Mouse (Mus musculus) olfactory bulb, adult 2 months (tissue): Measurements from ENCODE around the gene Tex33.

Experiments used
- CTCF ChIP-seq: fragments of 200-500 bp; IDR thresholded peaks from 2 replicates; pipeline ENCODE4 v1.5.1; 2012; ENCODE audit warnings: low read depth, mild to moderate bottlenecking, low read length, moderate library complexity; ENCODE audit not compliant: insufficient read depth
- POLR2A ChIP-seq: fragments of 200-500 bp; IDR thresholded peaks from 2 replicates; pipeline ENCODE4 v1.6.1; 2012; ENCODE audit warnings: mild to moderate bottlenecking, low read depth, low read length, moderate library complexity; ENCODE audit not compliant: insufficient read depth

DNA sequence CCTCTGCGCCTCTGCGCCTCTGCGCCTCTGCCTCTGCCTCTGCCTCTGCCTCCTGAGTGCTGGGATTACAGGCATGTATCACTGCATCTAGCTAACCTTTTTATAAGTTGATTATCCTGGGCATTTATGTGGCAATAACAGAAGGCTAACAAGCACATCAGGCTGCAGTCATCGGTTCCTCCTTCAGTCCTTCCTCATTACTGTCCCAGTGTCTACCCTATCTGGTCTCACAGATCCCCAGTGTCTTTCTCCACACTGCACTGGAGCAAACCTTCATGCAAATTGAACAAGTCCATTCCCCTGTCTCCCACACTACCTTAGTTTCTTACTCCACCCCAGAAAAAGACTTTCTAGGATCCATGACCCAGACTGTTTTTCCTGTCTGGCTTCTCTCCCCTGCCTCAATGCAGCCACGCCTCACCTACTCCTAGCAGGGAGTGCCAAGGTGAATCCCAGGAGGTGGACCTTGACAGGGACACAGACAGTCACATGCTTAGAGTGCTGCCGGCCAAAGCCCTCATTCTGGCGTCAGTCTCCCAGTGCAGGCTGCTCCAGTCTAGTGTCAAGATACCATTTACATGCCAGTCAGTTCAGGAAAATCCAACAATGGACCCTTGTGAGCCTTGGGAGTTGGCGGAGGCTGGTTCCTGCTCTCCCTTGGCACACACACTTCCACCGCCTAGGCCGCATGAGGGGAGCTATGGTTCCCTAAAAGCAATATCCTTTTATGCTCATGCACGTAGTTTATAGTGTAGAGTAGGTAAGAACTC lies 12.1 kb downstream of the Tex33 start:
- TF ChIP-seq POLR2A = no peak
- no peak for TF ChIP-seq CTCF
